Mouse (Mus musculus): ENCODE results near the gene Krt78.
"Not testable (repeated sequence)": the region's sequence is repeated elsewhere in the genome, so short reads cannot be mapped to it uniquely, and the experiment has no call there.

The Krt78 gene

DNA sequence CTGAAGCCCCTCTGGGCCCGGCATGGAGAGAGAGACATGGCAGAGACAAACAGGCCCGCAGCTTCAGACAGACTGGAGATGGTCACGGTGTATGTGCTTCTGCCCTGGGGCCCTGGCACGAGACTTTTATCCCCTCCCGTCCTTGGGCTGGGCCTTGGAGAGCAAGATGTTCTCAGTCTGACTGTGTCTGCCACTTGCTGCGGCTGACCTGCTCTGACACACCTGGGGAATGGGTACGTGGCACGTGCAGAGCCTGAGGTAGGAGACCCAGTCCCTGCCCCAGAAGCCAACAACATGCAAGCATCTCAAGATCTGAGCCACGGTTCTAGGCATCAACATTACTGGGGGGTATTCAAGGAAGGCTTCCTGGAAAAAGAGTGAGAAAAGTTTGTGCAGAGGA lies at the start of gene Krt78:
Gene Krt78 (minus strand): TSS at position 101 of the 400 bp plus-strand sequence.
- DNase-seq (ENCODE audit: low spot score in 2 of 2) = no peak

DNA sequence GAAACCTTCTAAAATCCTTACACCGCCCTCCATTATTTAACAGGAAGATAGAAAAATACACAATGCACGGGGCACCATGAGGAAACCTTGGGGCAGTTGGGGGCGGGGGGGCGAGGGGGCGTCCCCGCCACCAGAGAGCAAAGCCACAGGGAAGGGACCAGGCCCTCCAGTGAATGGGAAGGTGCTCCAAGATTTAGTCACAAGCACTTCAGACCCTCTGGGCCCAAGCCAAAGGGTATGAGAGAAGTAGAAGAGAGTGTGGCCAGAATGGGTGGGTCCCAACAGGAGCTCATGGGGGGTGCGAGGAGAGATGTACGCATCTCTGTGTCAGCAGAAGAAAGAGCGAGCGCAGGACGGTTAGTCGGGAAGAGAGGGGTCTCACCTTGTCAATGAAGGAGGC lies 49.4 kb upstream of the Krt78 start:
- DNase-seq (ENCODE audit: low spot score in 2 of 2) = no peak

DNA sequence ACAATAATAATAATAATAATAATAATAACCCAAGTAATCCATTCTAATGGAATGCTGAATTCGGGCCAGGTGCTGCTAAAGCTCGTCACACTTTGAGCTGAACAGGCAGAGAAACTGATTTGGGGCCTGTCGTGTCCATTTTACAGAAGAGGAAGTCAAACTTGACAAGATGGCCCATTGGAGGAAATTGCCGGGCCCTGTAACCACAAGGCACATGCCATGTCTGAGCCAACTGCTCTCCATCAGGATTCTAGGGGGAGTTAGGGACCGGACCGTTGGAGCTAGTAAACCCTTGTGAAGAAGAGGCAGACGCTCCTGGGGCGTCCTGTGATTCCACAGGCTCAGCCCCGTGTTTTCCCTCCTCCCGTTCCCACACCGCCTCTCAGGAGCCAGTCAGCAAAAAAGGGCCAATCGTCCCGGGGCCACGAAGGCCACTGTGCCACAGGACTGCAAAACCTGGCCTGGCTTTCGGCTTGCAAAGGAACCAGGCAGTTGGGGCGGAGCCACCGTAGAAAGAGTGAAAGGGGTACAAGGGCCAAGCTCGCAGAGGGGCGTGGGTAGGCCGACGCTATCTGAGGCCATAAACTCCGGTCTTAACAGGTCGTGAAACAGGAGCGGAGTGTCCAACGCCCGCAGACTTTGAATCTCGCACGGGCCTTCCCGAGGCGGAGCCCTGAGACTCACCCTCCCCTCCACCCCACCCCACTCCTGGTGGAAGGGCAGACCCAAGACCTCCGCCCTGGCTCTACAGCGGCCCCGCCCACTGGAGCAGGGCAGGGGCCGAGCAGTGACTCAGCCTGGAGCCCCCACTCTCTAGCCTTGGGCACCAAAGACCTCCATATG lies 48.8 kb upstream of the Krt78 start:
- no peak for DNase-seq (ENCODE audit: low spot score in 2 of 2)

DNA sequence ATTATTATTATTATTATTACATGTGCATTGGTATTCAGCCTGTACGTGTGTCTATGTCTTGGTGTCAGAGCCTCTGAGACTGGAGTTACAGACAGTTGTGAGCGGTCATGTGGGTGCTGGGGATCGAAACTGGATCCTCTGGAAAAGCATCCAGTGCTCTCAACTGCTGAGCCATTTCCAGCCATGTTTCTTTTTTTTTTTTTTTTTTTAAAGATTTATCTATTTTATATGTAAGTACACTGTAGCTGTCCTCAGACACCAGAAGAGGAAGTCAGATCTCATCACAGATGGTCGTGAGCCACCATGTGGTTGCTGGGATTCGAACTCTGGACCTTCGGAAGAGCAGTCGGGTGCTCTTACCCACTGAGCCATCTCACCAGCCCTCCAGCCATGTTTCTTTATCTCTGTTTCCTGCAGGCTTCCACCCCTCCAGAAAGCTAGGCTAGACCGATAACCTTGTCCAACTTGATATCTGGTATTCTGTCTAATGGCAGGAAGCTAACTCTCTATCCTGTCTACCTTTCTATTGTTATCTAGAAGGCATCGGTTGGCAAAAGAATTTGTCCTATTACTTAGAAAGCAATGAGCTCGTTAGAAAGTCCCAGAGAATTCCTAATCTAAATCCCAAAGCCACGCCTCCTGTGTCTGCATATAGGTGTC lies 45.7 kb upstream of the Krt78 start:
- DNase-seq (ENCODE audit: low spot score in 2 of 2) = no peak

DNA sequence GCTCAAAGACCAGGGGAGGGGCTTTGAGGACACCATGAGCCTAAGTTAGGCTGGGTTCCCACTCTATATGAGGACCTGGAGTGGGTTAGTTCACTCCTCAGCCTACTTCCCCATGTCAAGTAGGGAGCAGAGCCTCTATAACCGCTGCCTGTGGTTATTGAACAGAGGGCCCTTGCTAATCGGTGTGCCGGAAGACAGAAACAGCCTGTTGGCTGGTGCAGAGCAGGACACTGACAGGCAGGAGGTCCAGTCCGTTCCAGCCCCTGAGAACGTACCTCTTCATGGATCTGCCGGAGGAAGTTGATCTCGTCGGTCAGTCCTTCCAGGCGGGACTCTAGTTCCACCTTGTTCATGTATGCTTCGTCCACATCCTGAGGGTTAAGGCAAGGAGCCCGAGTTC lies 45.1 kb upstream of the Krt78 start:
- no peak for DNase-seq (ENCODE audit: low spot score in 2 of 2)

DNA sequence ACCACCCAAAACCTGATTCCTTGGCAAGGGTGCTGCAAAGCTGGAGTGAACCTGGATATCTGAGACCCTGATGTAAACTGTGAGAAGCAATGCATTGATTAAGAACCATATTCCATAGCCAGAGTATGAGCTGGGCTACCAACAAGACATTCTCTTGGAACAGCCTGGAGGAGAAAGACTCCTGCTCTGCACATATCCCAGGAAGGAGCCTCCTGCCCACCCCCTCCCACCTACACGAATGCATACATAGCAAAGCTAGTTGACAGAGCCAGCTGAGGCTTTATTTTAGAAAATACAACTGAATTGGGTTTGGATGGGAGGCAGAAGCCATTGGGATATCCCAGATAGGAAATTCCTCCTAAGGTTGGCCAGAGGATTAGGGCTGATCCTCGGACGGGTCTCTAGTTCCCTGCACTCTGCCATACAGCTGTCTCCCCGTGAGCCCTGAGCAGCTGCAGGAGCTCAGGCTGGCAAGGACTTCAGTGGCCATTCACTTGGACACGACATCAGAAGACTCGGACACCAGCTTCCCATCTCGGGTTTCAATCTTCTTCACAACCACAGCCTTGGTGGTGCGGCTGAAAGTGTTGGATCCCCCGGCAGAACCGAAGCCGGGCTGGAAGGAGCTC lies 42.5 kb upstream of the Krt78 start:
- not testable (repeated sequence) for DNase-seq (ENCODE audit: low spot score in 2 of 2)

DNA sequence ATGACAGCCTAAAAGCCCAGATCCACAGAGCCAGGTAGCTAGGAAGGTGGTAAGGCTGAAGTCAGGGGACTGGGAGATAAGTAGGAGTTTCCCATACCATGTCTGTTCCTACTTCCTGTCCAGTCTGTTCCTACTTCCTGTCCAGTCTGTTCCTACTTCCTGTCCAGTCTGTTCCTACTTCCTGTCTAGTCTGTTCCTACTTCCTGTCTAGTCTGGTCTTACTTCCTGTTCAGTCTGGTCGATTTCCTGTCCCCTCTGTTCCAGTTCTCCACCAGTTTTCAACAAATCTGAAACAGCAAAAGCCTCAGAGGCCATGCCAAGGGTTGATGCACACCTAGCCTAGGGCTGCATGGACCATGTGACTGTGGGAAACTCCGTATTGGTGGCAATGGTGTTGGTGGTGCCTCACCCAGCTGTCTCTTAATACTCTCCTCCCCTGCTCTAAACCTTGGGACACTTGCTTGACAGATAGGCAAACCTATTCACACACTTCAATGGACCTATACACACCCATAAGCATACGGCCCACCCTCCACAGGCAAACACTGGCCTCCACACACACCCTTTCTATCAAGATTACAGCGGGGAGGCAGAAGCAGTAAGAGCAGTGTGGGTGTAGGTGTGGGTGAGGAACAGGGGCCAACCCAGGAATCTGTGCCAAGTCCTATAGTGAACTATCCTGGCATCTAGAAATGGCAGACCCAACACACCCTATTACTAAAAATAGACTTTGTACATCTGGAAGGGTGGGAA lies 41.6 kb upstream of the Krt78 start:
- no peak for DNase-seq (ENCODE audit: low spot score in 2 of 2)

DNA sequence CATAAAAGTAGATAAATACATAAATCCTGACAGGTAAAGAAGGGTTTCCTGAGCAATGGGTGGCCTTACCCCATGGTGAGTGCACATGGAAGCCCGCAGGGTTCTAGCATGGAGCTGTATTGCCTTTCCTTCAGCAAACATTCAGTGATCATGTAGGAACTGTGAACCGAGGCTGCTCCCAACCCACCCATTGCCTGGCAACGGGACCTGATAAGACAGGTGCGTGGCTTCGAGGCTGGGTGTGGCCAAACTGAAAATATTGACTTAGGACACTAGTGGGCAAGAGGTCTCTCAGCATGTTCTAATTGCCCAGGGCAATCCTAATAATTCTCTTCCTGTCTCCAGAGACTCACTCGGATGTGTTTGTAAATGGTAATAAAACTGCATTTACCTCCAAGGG lies 40.3 kb upstream of the Krt78 start:
- no peak for DNase-seq (ENCODE audit: low spot score in 2 of 2)

DNA sequence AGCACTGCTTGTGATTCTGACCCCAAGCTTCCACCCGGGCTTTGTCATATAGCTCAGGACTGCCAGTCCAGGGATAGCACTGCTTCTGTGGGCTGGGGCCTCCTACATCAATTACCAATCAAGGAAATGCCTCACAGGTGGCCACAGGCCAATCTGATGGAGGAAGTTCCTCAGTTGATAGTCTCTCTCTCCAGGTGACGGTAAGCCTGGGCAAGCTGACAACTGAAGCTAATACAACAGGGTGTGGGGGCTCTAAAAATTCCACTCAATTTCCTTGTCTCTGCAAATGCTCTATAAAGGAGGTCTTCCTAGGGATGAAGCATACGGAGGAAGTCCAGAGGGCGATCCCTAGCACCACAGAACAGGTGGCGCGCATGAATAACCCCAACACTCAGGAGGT lies 36.9 kb upstream of the Krt78 start:
- DNase-seq (ENCODE audit: low spot score in 2 of 2) = no peak

DNA sequence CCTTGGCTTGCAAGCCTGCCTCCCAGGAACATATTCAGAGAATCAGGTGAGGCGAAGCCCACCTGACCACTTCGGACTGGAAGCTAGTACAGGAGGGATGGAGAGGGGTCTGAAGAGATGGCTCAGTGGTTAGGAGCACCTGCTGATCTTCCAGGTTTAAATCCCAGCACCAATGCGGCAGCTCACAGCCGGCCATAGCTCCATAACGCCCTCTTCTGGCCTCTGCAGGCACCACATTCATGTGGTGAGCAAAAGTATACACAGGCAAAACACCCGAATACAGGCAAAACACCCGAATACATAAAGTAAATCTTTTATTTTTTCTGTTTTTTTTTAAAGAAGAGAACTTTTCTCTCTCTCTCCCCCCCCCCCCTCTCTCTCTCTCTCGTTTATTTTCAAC lies 34.6 kb upstream of the Krt78 start:
- DNase-seq (ENCODE audit: low spot score in 2 of 2) = no peak

DNA sequence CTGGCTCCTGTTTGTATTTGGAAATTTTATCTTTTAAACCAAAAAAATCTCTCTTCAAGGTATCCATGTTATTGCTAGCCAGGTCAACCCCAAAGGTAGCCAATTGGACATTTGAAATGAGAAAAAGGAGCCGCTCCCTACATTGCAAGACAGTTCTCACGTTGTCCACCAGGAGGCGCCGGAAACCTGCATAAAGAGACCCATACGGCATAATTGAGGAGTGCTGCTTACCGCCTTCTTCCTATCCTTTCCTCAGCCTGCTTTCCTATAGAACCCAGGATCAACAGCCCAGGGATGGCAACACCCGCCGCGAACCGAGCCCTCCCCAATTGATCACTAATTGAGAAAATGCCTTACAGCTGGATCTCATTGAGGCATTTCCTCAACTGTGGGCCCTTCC lies 34.0 kb upstream of the Krt78 start:
- peak; percentile 84 to 92 for DNase-seq (ENCODE audit: low spot score in 2 of 2)

DNA sequence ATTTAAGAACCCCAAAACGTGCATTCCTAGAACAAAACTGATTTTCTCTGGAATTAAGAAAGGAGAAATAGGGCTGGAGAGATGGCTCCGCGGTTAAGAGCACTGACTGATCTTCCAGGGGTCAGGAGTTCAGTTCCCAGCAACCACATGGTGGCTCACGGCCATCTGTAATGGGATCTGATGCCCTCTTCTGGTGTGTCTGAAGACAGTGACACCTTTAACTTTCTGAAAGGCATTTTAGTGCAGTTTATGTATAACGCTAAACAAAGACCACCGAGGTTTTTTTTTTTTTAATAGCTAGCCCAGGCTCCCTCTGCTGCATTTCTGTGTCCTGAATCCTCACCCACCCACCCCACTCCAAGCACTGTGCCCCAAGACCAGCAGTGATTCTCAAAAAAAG lies 30.7 kb upstream of the Krt78 start:
- DNase-seq (ENCODE audit: low spot score in 2 of 2) = no peak

DNA sequence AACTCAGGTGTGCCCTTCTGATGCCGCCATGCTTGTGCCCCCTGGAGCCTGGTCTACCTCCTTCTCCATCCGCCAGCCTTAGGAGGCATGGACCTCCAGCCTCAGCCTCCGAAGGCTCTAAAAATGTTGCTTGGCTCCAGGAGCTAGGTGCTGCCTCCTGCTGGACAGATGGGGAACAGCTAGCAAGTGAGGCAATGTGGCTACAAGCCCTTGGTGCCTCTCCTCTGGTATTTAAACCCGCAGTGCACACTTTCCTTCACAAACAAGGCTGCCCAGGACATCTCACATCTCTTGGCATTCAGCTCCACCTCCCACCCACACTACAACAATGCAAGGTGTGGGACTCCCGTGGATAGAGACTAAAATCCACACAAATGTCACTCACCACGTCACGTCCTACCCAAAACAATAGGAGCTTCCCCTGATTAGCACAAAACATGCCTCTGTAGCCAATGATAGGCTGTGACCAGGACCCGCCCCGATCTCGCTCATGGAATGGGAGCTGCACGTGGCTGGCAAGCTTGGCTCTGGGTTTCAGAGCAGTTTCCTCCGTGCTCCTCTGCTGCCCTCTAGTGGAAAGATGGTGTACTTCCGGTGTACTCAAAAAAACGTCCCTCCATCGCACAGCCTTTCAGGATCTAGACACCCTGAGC lies 30.0 kb upstream of the Krt78 start:
- peak; percentile 87 to 93 for DNase-seq (ENCODE audit: low spot score in 2 of 2)

DNA sequence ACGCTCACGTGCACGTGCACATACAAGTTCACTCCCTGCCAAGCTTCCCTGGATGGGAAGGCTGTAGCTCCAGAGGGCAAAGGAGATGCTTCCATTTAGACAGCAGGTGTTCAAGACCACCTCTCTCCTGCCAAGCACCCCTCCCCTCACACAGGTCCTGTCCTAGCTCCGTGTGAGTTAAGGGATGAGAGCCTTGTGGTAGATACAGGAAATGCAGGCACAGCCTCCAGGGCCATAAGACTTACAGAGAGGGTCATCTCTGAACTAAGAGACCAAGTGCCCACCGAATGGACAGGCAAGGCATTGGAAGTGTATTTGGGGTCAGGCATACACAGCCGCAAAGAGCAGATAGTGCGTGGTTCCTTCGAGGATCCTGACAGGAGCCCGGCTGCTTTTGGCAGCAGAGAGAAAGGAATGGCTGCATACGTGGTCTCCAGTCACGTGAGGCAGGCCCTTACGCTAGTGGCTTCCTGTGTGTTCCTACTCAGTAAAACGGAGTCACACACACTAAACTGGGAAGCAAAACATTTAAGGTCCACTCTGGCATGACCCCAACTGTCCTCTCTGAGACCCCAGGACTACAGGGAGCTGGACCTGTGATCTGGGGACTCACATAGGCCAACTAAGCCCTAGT lies 29.3 kb upstream of the Krt78 start:
- no peak for DNase-seq (ENCODE audit: low spot score in 2 of 2)

DNA sequence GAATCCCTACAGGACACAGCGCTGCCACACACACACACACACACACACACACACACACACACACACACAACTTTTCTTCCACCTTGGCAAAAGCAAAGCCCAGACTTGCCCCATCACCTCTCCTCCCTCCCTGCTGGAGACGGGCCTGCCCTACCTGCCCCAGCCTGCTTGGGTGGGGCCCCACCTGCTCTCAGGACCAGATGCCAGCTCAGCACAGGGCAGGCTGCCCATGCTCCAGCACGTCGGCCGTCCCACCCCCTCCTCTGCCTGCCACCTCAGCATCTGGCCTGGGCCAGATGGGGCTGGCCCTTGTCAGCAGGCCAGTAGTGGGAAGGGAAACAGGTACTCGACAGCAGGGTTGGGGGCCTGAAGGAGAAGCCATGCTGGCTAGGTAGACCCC lies 26.8 kb upstream of the Krt78 start:
- no peak for DNase-seq (ENCODE audit: low spot score in 2 of 2)

DNA sequence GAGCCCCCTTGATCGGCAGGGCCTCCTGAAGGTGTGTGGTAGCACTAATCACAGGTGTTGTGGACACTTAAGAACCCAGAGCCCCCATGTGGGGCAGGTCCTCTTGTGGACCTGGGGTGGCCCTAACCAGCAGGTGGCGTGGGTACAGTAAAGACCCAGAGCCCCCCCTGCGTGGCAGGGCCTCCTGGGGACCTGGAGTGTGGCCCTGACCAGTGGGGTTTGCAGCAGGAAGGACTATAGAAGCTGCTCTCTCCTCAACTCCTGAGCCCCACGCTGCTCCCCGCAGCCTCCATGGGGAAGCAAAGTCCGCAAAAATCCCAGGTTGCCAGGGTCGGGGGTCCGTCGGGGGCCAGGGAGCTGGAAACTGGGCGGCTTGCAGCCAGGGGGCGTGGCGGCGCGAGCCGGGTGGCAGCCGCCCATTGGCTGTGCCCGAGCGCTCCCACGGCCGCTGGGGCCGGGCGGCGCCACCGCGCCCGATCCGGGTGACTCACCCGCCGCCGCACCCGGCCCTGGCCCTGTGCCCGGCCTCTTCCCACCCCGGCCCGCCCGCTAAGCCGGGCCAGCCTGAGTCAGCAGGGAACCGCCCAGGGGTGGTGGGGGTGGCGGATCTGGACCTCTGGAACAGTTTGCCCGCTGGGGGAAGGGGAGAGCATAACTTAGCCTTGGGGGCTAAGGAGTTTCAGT lies 23.1 kb upstream of the Krt78 start:
- peak; percentile 45 to 63 for DNase-seq (ENCODE audit: low spot score in 2 of 2)

DNA sequence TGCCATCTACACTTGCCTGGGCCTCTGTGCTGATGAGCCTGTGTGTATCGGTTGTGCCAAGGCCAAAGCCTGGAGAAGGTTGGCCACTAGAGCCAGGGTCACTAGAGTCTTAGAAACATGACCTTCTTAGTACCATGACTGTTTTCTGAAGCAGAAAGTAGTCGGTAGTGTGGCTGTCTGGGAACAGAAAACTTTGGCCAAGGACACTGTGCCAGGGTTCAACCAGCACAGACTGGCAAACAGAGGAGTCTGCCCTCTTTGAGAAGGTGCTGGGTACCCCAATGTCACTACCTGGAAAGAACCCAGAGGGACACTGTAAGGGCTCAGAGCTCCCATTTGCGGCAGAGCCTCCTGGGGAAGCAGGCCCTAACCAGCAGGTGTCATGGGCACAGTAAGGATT lies 22.6 kb upstream of the Krt78 start:
- no peak for DNase-seq (ENCODE audit: low spot score in 2 of 2)

DNA sequence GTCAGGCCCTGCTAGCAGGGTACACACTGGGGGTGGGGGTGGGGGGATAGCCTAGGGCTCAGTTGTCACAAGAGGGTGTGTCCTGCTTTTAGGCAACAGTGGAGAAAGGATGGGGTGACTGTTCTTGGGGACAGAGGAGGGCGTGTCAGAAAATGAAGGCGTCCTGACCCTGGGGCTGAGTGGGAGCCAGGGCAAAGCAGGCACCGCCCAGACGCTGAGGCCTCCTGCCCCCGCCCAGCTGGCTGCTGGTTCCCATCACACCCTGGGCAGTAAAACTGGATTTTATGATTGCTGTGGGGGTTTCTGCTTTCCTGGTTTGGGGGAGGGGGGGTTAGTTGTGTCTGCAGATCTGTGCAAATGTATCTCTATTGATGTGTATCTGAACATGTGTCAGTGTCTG lies 21.9 kb upstream of the Krt78 start:
- DNase-seq (ENCODE audit: low spot score in 2 of 2) = no peak

DNA sequence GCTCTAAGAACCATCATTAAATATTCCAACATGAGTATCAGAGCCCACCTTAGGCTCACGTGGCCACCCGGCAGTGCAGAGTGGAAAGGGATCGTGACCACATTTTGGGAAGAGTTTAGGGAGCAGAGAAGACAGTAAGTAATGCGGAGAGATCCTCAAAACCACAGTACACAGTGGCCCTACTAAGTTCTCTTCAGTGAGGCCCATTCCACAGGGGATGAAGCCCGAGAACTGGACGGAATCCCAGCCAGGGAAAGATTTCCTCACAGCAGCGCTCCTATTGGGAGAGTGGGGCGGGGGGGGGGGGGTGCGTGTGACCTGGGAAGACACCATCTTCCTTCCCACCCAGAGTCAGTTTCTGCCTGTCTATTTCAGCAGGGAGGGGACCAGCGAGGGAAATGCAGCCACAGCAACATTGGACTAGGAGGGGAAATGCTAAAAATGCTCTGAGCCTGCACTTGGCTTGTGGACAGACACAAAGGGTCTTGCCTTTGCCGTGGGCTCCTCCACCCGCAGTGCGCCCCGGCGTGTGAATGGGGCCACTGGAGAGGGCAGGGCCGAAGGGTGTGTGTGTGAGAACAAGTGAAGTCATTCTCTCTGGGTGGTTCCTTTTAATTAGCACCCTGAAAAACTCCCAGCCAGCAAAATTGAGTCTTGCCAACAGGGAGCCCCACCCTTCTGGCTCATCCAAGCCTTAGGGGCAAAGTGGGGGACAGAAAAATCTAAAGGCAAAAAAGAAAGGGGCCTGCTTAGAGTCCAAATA lies 20.2 kb upstream of the Krt78 start:
- DNase-seq (ENCODE audit: low spot score in 2 of 2) = no peak
